Mouse (Mus musculus): ENCODE measurements around the gene Gm9837. TPM values are rescaled to one million over a fixed set of nuclear protein-coding genes. Genes with fewer than 3 reads are reported as not detected.

Gene Gm9837
- polyA plus RNA-seq, 1 experiment: not detected

DNA sequence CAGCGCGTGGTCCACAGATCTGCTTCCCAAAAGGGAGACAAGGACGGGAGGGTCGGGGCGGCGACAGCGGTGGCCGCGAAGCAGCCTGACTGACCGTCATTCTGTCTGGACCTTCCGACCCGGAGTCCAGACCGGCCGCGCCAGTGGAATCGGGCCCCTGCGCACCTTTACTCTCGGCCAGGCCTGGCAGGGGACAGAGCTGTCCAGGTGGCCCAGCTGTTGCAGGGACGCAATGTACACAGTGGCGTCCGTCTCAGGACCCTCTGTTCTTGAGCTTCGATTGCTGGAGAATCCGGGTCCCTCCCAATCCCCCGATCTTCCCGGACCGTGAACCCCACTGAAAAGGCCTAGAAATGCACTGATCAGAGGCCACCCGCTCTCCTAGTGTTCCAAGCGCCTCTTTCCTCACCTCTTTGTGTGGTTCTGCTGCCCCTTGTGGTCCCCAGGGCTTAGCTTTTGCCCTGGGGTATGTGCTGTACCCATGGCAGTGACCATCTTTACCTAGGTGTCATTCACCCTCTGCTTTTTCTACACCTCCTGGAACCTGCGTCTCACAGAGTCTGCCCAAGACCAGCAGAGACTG lies 12.8 kb downstream of the Gm9837 start:
- DNase-seq: no peak
- WGBS: 32% methylated on average over 29 of the region's 29 CpGs
- Histone ChIP-seq H3K4me1 (replicated peaks; ENCODE audit: control insufficient read depth, insufficient read depth, low read length) (0 out of 2 replicates have a peak, but pooled peaks cover 3% of the 10 kb centered on the region), H3K4me3 (ENCODE audit: control insufficient read depth, insufficient read depth, low read length) (0 out of 2 replicates have a peak overlapping the region, but pooled peaks have one; percentile 11), H3K27ac (ENCODE audit: control insufficient read depth, insufficient read depth, low read length) (no peak overlapping the region), H3K36me3 (ENCODE audit: control insufficient read depth, insufficient read depth, low read length) (no peaks in the 10 kb centered on the region), H3K27me3 (ENCODE audit: control insufficient read depth, insufficient read depth, low read length) (peaks cover 11% of the 10 kb centered on the region)
- TF ChIP-seq POLR2A (IDR thresholded peaks at IDR 0.05; ENCODE audit: control insufficient read depth, extremely low read depth, insufficient read depth, low read length, poor library complexity): no peak
- no peak for TF ChIP-seq CTCF (IDR thresholded peaks at IDR 0.05; ENCODE audit: borderline replicate concordance, control insufficient read depth, extremely low read depth, insufficient read depth, low read length, poor library complexity)

DNA sequence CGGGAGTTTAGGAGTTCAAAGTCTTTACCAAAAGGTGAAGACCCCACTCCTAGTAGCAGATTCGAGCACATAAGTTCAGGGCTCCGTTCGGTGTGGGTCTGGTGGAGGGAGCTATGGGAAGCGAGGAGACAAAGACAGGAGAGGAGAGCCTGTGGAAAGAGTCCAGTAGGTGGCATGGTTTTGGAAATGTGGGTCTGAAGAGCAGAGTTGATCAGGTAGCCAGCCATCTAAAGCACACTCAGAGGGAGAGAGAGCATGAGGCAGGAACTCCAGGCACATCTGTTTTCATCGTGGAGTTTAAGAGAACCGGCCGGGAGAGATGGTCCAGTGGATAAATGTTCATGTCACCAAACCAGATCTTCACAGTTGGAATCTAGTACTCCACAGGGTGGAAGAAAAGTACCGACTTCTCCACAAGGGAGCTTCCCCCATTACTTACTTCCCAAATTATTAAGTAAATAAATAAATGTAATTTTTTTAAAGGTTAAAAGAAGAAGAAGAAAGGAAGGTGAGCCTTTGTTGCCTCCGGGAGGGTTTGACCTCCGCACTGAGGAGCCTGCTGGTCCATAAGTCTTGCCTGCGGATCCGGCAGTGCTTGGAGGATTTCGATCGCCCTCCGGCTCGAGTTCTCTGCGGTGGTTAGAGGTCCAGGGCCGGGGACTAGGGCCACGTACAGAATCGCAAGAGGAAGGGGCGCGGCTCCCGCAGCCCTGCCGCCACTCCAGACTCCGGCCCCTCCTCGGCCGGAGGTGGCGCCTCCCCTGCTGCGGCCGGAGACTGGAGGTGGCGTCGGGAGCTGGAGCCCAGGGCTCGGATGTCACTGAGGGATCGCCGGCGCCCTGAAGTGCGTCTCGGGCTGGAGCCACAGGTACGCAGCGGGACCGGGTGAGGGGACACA lies 13.6 kb downstream of the Gm9837 start, which contains the start of the genes Gm10447 and Shroom1:
Gm10447 (minus strand) TSS at position 637 of the 898 bp plus-strand sequence.
Shroom1 (plus strand) TSS at position 732 of the 898 bp plus-strand sequence.
- no peaks in the 10 kb centered on the region for H3K36me3 ChIP-seq (ENCODE audit: control insufficient read depth, insufficient read depth, low read length)
- H3K27me3 ChIP-seq (ENCODE audit: control insufficient read depth, insufficient read depth, low read length): peaks cover 11% of the 10 kb centered on the region
- no peak for DNase-seq
- H3K27ac ChIP-seq (ENCODE audit: control insufficient read depth, insufficient read depth, low read length): no peak within 1 kb of the TSS
- TF ChIP-seq CTCF (IDR thresholded peaks at IDR 0.05; ENCODE audit: borderline replicate concordance, control insufficient read depth, extremely low read depth, insufficient read depth, low read length, poor library complexity): peak; percentile 34; the same call in 1 of the 2 replicates
- TF ChIP-seq POLR2A (IDR thresholded peaks at IDR 0.05; ENCODE audit: control insufficient read depth, extremely low read depth, insufficient read depth, low read length, poor library complexity): no peak
- 8% methylated on average over 42 of the region's 42 CpGs for WGBS
- H3K4me1 ChIP-seq (replicated peaks; ENCODE audit: control insufficient read depth, insufficient read depth, low read length): 0 out of 2 replicates have a peak, but pooled peaks cover 3% of the 10 kb centered on the region
- H3K4me3 ChIP-seq (ENCODE audit: control insufficient read depth, insufficient read depth, low read length): 0 out of 2 replicates have a peak within 1 kb of the TSS, but pooled peaks have one; percentile 11

- no peak for DNase-seq
- H3K4me3 ChIP-seq (ENCODE audit: control insufficient read depth, insufficient read depth, low read length): no peak overlapping the region
- H3K36me3 ChIP-seq (ENCODE audit: control insufficient read depth, insufficient read depth, low read length): no peaks in the 10 kb centered on the region
- H3K27ac ChIP-seq (ENCODE audit: control insufficient read depth, insufficient read depth, low read length): no peak overlapping the region
- TF ChIP-seq CTCF (IDR thresholded peaks at IDR 0.05; ENCODE audit: borderline replicate concordance, control insufficient read depth, extremely low read depth, insufficient read depth, low read length, poor library complexity) (no peak), POLR2A (IDR thresholded peaks at IDR 0.05; ENCODE audit: control insufficient read depth, extremely low read depth, insufficient read depth, low read length, poor library complexity) (no peak)
- H3K27me3 ChIP-seq (ENCODE audit: control insufficient read depth, insufficient read depth, low read length): peaks cover 13% of the 10 kb centered on the region
- peaks cover 14% of the 10 kb centered on the region for H3K4me1 ChIP-seq (replicated peaks; ENCODE audit: control insufficient read depth, insufficient read depth, low read length)
- WGBS: 96% methylated on average over 5 of the region's 5 CpGs
These were observed 17.2 kb downstream of the Gm9837 start for GRCm38 (mm10) chr11:53453031-53453430.

- no peak for DNase-seq
- Histone ChIP-seq H3K27me3 (ENCODE audit: control insufficient read depth, insufficient read depth, low read length) (peaks cover 10% of the 10 kb centered on the region), H3K4me3 (ENCODE audit: control insufficient read depth, insufficient read depth, low read length) (no peak overlapping the region), H3K36me3 (ENCODE audit: control insufficient read depth, insufficient read depth, low read length) (no peaks in the 10 kb centered on the region), H3K27ac (ENCODE audit: control insufficient read depth, insufficient read depth, low read length) (no peak overlapping the region), H3K4me1 (replicated peaks; ENCODE audit: control insufficient read depth, insufficient read depth, low read length) (peaks cover 14% of the 10 kb centered on the region)
- TF ChIP-seq CTCF (IDR thresholded peaks at IDR 0.05; ENCODE audit: borderline replicate concordance, control insufficient read depth, extremely low read depth, insufficient read depth, low read length, poor library complexity): no peak
- WGBS: 98% methylated on average over 9 of the region's 9 CpGs
These were observed 17.9 kb downstream of the Gm9837 start for GRCm38 (mm10) chr11:53452396-53452795.

- no peak for DNase-seq
- Histone ChIP-seq H3K4me1 (replicated peaks; ENCODE audit: control insufficient read depth, insufficient read depth, low read length) (peaks cover 11% of the 10 kb centered on the region), H3K27me3 (ENCODE audit: control insufficient read depth, insufficient read depth, low read length) (peaks cover 4% of the 10 kb centered on the region), H3K36me3 (ENCODE audit: control insufficient read depth, insufficient read depth, low read length) (no peaks in the 10 kb centered on the region), H3K27ac (ENCODE audit: control insufficient read depth, insufficient read depth, low read length) (no peak overlapping the region), H3K4me3 (ENCODE audit: control insufficient read depth, insufficient read depth, low read length) (no peak overlapping the region)
- no peak for TF ChIP-seq CTCF (IDR thresholded peaks at IDR 0.05; ENCODE audit: borderline replicate concordance, control insufficient read depth, extremely low read depth, insufficient read depth, low read length, poor library complexity)
- 83% methylated on average over 2 of the region's 2 CpGs for WGBS
These were observed 18.9 kb downstream of the Gm9837 start for GRCm38 (mm10) chr11:53451361-53451760.

DNA sequence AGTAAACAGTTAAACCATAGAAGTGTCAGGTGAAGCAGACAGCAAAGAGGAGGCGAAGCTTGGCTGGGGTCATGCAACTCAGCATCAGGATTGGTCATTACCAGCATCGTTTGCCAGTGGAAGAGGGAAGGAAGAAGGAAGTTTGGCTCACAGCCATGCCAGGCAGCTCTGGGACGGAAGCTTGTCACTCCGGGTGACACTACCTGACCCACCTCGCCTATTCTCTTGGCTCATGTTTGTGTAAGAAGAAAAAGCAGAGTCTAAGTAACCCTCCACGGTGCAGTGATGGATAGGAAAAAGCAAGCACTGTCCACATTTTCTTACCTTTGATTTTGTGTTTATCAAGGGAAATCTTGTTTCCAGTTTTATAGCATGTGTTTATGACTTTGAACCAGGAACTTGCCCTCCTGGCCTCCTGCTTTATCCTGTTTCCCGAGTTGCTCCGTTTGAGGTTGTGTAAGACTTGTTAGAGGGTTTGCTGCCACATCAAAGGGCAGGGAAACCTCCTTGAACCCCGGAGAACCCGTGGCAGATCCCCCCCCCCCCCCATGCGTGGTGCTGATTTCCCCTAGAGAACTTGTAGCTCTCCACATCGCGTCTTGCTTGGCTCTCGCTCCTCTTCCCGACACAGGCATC lies 20.1 kb downstream of the Gm9837 start:
- 6% methylated on average over 15 of the region's 15 CpGs for WGBS
- H3K27ac ChIP-seq (ENCODE audit: control insufficient read depth, insufficient read depth, low read length): no peak overlapping the region
- peaks cover 11% of the 10 kb centered on the region for H3K4me1 ChIP-seq (replicated peaks; ENCODE audit: control insufficient read depth, insufficient read depth, low read length)
- H3K27me3 ChIP-seq (ENCODE audit: control insufficient read depth, insufficient read depth, low read length): peaks cover 4% of the 10 kb centered on the region
- TF ChIP-seq CTCF (IDR thresholded peaks at IDR 0.05; ENCODE audit: borderline replicate concordance, control insufficient read depth, extremely low read depth, insufficient read depth, low read length, poor library complexity) (no peak), POLR2A (IDR thresholded peaks at IDR 0.05; ENCODE audit: control insufficient read depth, extremely low read depth, insufficient read depth, low read length, poor library complexity) (no peak)
- DNase-seq: no peak
- H3K36me3 ChIP-seq (ENCODE audit: control insufficient read depth, insufficient read depth, low read length): no peaks in the 10 kb centered on the region
- H3K4me3 ChIP-seq (ENCODE audit: control insufficient read depth, insufficient read depth, low read length): no peak overlapping the region
